Mouse (Mus musculus) spleen, embryonic (tissue): ENCODE results near the gene Tnrc6b.
"Not testable (repeated sequence)": the region's sequence is repeated elsewhere in the genome, so short reads cannot be mapped to it uniquely, and the experiment has no call there.

ENCODE experiments used
- CTCF ChIA-PET: fragments of 350-600 bp; sonication (Branson Sonifier 250); formaldehyde crosslinking; loops from one replicate; lab custom pipeline; 2022; lab: Charles Lee

Gene Tnrc6b

DNA sequence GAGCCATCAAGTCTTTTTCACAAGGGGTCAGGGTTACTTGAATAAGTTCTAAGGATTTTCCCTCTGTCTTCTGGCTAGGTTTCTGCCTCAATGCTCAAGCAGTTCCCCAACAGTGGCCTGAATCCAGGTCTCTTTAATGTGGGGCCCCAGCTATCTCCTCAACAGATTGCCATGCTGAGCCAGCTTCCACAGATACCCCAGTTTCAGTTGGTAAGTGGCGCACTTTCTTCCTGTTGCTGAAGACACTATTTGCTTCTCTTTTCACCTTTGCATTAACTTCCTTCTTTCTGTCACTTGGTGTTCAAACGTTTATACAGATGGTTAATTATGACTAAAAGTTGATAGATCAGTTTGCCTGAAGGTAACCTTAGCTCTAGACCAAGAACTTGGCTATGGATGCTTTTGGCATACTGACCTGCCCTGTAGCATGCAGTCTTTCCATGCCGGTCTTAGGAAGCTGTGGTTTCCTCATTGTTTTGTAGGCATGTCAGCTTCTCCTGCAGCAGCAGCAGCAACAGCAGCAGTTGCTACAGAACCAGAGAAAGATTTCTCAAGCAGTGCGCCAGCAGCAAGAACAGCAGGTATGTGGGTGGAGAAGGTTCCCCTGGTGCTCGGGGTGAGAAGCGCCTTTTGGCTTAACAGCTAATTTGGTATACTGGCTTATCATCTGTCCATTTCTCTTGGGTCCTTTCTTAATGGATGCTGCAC is 190.8 kb downstream of the Tnrc6b start:
- CTCF ChIA-PET: interaction anchor here (0.6 kb wide), 1 partner anchor 764 kb away, joined by 3 read pairs; no protein-coding TSS in a partner anchor

GRCm38 (mm10) chr15:80904776-80905175 is 193.7 kb downstream of the Tnrc6b start:
- CTCF ChIA-PET: interaction anchor here (0.6 kb wide), 1 partner anchor 74 kb away, joined by 4 read pairs; no protein-coding TSS in a partner anchor

DNA sequence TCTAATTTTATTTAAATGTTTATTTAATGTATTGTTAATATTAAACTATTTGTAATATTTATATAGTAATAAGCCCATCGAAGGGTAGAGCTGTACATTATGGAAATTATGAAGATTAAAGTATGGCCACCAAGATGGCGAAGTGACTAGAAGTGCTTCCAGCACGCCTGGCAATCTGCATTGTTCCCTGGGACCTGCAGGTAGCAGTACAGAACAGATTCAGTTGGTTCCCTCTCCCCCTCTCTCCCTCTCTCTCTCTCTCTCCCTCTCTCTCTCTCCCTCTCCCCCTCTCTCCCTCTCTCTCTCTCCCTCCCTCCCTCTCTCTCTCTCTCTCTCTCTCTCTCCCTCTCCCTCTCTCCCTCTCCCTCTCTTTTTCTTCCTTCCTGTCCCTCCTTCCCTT is 199.1 kb downstream of the Tnrc6b start:
- CTCF ChIA-PET: no interaction called here

DNA sequence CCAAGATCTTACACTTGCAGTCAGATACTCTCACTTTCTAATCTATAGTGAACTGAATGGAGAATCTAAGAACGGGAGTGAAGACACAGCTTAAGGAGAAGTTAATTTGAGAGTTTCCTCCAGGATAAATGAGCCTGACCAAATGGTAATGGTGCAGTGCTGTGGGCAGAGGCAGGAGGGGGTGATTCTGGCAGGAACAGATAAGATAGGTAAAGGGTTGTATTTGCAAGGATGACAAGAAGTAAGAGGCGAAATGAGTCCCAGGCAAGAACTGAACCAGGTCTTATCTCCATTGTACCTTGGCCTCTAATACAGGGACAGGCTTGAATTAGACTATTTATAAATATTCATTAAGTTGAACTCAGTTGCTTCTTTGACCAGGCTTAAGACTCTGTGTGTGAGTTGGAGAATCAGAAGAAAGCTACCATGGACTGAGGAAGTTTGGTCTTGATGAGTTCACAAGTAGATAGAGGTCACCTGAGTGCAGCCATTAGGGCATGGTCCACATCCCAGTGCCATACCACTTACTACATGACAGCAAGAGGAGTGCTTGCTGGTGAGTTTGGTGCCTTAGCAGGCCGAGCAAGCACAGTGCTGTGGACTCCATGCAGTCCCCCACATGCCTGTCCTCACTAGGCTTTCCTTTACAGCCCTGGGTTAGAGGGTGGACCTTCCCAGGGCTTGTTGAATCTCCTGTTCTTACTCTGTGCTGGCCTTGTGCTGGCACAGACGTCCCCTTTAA is 199.8 kb downstream of the Tnrc6b start:
- CTCF ChIA-PET: interaction anchor here (0.5 kb wide), 1 partner anchor 50 kb away, joined by 3 read pairs; no protein-coding TSS in a partner anchor

GRCm38 (mm10) chr15:80912175-80912574 is 201.1 kb downstream of the Tnrc6b start:
- CTCF ChIA-PET: interaction anchor here (0.7 kb wide), 1 partner anchor 18 kb away, joined by 3 read pairs; no protein-coding TSS in a partner anchor

GRCm38 (mm10) chr15:80913803-80914202 is 202.7 kb downstream of the Tnrc6b start:
- CTCF ChIA-PET: no interaction called here

DNA sequence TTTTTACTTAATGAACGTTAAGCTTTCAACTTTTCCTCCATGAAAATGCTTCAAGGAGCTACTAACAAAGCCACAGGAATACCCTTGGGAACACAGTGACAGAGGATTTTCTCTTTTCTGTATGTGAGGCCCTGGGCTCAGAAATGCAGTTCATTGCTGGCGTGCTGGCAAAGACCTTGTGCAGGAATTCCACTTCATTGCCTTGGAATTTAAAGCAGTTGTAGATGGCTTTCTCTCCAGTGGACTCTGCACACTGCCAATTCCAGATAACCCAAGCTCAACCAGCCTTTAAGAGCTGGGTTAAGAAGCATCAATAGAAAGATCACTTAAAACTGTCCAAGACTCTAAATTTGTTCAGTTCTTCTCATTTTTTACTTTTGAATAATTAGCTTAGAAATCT is 204.7 kb downstream of the Tnrc6b start:
- CTCF ChIA-PET: no interaction called here

DNA sequence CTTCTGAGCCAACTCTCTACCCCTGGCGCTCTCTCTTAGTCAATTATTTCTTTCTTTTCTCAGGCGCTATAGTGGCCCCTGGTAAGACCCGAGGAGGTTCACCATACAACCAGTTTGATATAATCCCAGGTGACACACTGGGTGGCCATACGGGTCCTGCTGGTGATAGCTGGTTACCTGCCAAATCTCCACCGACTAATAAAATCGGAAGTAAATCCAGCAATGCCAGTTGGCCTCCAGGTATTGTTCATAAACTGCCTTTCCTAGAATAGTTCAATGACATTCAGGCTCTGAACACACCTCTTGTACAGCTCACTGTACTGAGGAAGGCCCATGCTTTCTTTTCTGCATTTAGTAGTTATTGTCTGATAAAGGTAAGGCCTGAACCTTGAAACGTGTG is 205.5 kb downstream of the Tnrc6b start:
- CTCF ChIA-PET: no interaction called here

- CTCF ChIA-PET: interaction anchor here (0.6 kb wide), 1 partner anchor 949 kb away, joined by 6 read pairs; no protein-coding TSS in a partner anchor
Observed at GRCm38 (mm10) chr15:80920346-80920745, 209.2 kb downstream of the Tnrc6b start.

GRCm38 (mm10) chr15:80921781-80922180 is 210.7 kb downstream of the Tnrc6b start:
- CTCF ChIA-PET: interaction anchor here (0.6 kb wide), 1 partner anchor 594 kb away, joined by 6 read pairs; no protein-coding TSS in a partner anchor

DNA sequence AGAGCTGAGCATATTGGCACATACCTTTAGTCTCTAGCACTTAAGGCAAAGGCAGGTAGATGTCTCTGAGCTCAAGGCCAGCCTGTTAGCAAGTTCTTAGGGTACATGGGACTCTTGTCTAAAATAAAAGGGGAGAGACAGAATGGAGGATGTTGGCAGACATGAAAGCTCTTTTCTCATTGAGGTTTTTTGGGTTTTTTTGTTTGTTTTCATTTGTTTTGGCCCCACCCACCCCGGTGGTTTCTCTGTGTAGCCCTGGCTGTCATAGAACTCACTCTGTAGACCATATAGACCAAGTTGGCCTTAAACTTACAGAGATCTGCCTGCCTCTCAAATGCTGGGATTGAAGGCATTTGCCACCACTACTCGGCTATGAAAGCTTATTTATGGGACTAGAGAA is 213.1 kb downstream of the Tnrc6b start:
- CTCF ChIA-PET: no interaction called here

DNA sequence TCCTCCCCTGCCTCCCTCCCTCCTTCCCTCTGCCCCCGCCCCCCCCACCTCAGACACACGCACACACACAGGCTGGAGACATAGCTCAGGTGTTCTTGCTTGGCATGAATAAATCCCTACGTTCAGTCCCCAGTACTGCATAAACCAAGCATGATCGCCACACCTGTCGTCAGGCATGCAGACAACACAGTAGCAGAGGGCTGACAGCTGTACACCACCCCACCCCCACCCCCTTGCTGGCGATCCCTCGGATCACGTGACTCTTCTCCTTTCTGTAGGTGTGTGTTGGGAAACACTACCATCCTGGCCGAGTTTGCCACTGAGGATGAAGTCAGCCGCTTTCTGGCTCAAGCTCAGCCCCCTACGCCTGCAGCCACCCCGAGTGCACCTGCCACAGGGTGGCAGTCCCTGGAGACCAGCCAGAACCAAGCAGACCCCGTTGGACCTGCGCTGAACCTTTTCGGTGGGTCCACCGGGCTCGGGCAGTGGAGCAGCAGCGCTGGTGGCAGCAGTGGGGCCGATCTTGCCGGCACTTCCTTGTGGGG is 217.8 kb downstream of the Tnrc6b start:
- CTCF ChIA-PET: no interaction called here

- CTCF ChIA-PET: no interaction called here
Observed at GRCm38 (mm10) chr15:80930048-80930571, 219.0 kb downstream of the Tnrc6b start.

DNA sequence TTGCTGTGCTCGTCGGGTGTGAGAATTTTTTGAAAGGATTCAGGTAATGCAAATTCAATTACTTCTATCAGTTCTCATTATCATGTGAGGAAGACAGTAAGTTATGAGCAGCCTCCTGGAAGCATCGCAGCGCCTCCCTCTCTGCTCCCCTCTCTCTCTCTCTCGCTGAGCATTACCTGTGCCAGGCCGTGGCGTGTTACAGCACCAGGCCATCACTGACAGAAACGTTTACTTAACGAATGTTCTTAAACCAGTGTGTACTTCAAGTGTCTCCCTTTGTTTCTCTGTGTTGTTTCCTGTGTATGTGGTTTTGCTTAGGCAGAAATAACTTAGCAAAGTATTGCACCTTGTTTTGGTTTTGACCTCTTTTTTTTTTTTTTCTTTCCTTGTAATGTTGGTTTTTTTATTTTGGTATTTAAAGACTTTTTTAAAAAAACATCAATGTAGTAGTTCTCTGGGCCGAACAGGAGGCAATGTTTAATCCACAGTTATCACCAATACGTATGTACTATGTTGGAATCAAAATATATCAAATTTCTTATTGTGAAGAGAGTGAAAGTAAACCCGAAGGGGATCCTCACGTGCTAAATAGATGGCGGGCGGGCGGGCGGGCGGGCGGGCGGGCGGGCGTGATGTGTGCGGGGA is 219.7 kb downstream of the Tnrc6b start:
- CTCF ChIA-PET: not testable (repeated sequence)

DNA sequence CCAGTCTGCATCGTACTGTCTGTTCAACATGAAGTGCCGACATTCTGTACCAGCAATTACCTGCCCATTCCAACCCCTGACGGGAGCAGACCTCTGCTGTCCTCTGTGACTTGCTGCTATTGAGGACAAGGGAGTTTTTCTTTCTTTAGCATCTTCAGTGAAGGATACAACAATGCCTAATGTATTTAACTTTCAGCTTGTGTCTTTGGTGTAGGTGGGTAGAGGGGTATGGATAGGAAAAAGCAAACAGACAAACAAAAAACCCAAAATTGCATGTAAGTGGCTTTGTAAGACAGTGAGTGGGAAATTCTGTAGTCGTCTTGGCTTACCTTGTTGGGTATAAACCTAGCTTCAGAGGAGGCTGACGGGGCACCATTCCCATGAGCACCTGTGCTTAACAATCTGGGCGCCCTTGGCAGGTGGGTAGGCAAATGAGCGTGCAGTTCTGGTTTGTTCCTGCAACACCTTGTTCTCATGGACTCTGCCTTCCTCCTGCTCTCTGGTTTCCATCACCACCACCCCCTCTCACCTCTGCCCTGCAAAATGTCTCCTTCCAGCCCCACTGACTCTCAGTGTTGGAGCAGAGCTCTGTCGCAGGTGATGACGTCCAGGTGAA is 220.3 kb downstream of the Tnrc6b start:
- CTCF ChIA-PET: interaction anchor here (0.6 kb wide), 1 partner anchor 9 kb away, joined by 6 read pairs; no protein-coding TSS in a partner anchor

- CTCF ChIA-PET: interaction anchor here (0.5 kb wide), 1 partner anchor 565 kb away, joined by 3 read pairs; no protein-coding TSS in a partner anchor
Observed at GRCm38 (mm10) chr15:80934841-80935240, 223.7 kb downstream of the Tnrc6b start.

- CTCF ChIA-PET: no interaction called here
Observed at GRCm38 (mm10) chr15:80936686-80937085, 225.6 kb downstream of the Tnrc6b start.

DNA sequence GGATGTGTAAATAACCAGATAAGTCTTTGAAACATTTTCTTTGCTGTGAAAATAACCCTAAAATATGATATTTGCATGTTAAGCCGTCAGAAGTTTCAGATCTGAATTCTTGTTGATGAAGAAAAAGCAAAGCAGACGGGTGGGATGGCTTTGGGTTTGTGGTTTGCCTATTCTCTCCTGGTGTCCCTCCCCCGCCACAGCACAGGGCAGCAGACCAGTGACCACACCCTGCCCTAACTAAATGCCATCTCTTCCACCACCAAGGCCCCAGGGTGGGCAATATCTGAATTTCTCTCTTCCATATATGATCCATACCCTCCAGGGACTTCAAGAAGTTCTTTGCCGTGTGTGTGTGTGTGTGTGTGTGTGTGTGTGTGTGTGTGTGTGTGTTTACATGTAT is 227.5 kb downstream of the Tnrc6b start:
- CTCF ChIA-PET: no interaction called here

DNA sequence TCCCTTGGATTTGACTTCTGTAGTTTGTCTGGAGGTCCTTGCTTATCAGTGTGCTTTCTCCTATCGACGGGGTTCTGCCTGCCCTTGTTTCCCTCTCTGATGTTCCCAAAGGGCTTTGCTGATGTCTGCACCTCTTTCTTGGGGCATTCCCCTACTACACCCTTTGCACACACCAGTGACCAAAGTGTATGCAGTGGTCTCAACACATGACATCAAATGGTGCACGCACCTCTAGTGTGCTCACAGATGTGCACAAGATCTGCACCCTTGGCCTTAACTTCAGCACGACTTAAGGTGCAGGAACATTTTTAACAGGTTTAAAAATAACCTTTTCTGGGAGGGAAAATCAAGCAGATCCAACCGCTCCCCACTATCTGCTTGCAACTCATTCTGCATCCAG is 228.3 kb downstream of the Tnrc6b start:
- CTCF ChIA-PET: no interaction called here

- CTCF ChIA-PET: interaction anchor here (0.5 to 0.6 kb wide), 2 partner anchors 195 to 1936 kb away, joined by 5 to 9 read pairs; no protein-coding TSS in a partner anchor
Observed at GRCm38 (mm10) chr15:80941468-80942040, 230.4 kb downstream of the Tnrc6b start.
